Mouse (Mus musculus) thymus, postnatal 25 days (tissue): ENCODE results near the gene Glis2.
"Not testable (repeated sequence)": the region's sequence is repeated elsewhere in the genome, so short reads cannot be mapped to it uniquely, and the experiment has no call there.

ENCODE experiments used
- DNase-seq: peaks from one replicate; pipeline ENCODE4 v3.0.0; 2022

Gene Glis2

GRCm38 (mm10) chr16:4593971-4594813 is at the start of gene Glis2:
Glis2 (plus strand) TSS chr16:4594713.
- peak; percentile 48 for DNase-seq

- DNase-seq: no peak
Measured at GRCm38 (mm10) chr16:4544845-4545244, 49.7 kb upstream of the Glis2 start.

DNA sequence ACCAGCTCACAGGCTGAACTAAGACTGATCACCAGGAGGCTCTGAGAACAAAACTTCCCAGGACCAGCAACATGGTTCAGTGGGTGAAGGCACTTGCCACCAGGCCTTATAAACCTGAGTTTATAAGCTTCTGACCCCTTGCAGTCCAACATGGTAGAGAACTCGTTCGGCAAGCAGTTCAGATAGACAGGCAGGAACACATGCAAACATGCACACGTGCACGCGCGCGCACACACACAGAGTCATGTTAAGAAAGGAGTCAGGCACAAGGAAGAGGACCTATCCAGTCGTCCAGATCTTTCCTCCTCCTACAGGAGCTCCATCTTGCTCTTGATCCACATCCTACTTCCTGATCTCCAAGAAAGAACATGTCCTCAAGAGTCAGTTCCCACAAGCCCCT is 47.7 kb upstream of the Glis2 start:
- DNase-seq: no peak

DNA sequence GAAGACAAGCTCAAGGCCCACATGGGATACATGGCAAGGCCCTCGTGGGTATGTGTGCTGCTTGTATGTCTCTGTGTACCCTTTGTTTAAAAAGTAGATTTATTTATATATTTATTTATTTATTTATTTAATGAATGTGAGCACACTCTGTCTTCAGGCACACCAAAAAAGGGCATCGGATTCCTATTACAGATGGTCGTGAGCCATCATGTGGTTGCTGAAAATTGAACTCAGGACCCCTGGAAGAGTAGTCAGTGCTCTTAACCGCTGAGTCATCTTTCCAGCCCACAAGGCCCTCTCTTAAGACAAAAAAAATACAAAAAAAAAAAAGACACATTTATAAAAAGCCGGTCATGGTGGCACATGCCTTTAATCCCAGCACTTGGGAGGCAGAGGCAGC is 46.9 kb upstream of the Glis2 start:
- DNase-seq: no peak

DNA sequence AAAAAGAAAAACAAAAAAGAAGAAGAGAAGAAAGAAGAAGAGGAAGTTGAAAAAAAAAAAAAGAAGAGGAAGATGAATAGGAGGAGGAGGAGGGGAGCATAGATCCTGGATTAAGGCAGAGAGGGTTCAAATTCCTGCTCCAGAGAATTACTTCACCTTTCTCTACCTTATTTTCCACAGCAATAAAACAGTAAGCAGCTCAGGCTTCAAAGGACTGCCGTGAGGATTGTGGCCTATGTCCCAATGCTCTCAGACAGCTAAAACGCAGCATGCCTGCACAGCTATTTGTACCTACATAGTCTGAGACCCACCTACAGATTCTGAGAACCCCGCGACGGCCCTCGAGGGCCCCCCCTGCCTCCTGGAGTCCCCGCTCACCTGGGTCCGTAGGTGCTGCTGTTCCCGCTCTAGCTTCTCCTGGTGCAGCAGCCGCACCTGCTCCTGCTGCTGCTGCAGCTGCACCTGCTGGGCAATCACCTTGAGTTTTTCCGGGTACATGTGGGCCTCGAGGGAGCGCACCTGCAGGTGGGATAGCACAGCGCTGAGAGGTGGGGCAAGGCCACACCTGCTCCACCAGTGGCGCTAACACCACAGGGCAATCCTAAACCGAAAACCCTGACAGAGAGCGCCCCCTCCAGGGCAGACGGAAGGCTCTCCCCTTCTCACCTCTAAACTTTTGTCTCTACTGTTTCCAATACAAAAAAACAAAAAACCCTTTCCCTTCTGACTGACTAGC is 45.4 kb upstream of the Glis2 start:
- DNase-seq: no peak

GRCm38 (mm10) chr16:4551056-4551455 is 43.5 kb upstream of the Glis2 start:
- peak; percentile 43 for DNase-seq

DNA sequence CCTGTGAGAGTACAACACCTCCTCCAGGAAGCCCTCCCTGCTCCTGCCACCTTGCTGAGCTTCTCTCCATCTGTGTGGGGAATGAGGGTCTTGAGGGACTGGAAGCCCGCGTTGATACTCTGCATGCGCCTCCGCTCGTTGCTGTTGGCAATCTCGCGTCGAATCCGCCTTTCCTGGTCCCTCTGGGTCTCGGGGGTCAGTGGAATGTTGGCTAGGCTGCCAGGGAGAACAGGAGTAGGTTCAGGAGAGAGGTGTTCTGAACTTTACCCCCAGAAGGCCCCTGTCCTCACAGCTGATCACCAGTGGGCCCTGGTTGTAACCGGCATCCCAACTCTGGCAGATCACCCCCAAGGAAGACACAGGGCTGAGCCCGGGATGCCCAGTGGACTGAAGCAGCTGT is 42.6 kb upstream of the Glis2 start:
- no peak for DNase-seq

DNA sequence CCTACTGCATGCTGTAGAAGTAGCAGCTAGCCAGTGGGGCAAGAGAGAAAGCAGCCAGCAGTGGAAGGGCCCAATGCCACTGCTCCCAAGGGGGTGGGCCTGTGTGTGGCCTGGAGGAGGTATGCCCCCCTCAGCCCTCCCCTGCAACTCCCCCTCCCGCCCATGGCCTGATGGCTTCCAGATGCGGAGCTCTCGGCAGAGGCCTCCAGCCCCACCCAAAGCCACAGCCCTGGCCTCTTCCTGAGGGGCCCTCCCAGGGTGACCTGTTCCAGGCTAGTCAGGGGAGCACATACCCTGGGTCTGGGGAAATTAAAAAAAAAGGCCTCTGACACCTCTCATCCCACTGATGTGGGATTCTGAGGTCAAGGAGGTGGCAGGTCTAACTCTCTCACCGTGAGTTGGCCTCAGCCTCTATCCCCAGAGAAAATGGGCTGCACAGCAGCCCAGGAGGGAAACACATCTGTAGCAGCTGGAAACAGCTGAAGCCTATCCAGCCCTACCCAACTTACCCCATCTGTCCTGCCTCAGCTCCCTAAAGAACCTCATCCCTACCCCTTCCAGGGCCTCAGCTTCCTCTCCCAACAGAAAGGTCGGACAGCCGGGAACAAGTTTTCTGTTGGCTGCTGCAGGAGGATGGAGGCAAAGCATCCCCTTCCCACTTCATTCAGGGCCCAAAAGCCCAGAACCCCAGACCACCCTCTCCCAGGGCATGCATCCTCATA is 41.5 kb upstream of the Glis2 start:
- no peak for DNase-seq

DNA sequence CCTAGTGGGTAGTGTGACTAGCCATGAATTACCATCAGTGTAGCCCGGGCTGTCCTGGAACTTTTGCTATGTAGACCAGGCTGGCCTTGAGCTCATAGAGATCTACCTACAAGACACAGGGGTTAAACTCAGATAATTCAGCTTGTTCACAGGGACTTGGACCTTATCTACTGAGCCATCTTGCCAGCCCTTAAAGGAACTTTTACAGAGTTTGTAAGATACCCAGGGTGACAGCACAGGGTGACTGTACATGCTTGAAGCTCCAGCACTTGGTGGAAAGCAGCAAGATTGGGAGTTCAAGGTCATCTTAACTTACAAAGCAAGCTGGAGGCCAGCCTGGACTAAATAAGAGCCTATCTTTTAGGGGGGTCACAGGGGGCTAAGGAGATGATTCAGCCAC is 39.0 kb upstream of the Glis2 start:
- DNase-seq: no peak

GRCm38 (mm10) chr16:4557085-4557484 is 37.4 kb upstream of the Glis2 start:
- DNase-seq: no peak

DNA sequence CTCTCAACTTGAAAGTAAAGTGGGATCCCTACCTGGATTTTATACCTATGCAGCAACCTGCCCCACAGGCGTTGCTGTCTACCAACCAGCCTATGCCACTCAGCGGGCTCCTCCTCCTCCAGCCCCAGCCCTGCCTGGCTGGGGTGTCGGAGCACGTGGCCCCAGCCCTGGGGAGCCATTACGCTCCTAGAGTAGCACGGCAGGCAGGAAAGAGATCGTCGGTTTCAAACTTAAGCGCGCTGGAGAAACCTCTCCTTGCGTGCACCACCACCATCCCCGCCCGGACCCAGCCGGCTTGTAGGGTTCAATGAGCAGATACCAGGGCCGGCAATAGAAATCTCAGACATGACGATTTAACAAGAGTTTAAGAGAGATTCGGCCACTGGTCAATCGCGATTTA is 36.6 kb upstream of the Glis2 start:
- peak; percentile 73 for DNase-seq

- DNase-seq: peak; percentile 91
Measured at GRCm38 (mm10) chr16:4558384-4558979, 36.0 kb upstream of the Glis2 start.

DNA sequence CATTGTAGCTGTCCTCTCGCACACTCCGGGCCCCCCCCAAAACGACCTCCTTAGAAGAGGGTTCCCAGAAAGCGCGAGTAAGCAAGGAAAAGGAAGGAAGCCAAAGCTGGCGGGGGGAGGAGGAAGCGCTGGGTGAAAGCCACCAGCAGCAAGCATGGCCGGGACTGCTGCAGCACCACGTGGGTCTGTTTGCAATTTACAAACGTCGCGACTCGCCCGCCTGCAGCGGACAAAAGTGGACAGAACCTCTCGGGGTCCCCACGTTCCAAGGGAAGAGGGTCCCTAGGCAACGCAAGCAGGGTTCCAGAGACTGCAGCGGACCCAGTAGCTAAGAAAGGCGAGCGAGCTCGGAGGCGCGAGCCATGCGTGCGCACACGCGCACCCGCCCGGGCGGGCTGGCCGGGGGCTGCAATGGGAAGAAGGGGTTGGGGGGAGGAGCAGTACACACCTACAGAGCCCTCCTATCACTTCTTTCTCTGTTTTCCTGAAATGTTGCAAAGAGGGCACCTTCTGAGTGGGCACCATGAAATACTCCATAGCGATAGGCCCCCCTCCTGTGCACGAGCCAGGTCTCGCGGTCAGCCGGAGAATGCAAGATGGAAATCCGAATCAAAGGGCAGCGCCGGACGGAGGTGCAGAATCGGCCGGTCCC is 35.4 kb upstream of the Glis2 start:
- peak; percentile 70 for DNase-seq

DNA sequence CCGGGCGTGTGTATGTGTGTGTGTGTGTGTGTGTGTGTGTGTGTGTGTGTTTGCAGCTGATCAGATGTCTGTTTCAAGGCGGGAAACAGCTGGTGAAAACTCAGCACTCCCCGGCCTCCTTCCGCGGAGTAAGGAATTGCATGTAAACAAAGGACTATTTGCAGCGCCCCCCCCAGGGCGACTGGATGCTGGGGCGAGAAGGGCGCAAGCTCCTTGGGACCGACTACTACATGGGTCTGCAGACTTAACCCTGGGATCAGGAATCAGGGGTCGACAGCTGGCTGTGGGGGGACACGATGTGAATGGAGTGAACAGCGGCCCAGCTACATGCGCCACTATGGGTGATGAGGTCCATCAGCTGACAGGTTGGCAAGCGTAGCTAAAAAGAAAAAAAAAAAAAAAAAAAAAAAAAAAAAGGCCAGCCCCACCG is 34.8 kb upstream of the Glis2 start, which contains the start of gene Tfap4:
Gene Tfap4 (minus strand): TSS at position 140 of the 430 bp plus-strand sequence.
- peak; percentile 86 for DNase-seq

DNA sequence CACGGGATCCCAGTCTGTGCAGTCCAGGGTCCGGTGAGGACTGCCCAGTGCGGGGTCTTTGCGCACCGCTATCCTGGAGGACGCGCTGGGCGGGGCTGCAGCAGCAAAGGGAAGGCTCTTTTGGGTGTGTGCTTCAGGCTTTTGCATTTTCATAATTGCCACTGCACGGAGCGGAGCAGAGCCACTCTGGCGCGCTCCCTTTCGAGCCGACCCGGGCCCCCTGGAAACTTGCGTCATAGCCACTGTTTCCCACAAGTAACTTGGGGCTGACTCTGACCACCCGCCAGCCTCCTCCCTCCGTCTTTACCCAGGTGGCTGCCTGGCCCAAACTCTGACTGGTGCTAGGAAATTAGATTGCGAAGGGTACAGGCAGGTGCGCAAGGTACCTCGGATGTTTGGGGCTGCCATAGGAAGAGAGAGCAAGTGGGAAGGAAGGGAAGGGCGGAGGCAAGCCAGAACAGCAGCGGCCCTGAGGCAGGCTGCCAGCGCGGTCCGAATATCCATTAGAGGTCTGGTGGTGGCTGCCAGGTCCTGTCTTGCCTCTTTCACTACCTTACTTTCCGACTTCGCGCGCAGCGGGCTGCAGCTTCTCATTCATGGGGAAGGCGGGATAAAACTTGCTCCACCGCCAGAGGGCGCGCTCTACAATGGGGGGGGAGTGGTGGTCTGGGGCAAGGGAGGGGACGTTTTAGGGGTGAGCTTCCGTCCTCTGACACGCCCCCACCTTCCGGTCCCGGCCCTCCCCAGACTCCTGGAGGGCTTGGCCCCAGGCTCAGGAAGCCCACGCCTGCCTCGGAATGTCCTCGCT is 34.2 kb upstream of the Glis2 start:
- DNase-seq: peak; percentile 77

DNA sequence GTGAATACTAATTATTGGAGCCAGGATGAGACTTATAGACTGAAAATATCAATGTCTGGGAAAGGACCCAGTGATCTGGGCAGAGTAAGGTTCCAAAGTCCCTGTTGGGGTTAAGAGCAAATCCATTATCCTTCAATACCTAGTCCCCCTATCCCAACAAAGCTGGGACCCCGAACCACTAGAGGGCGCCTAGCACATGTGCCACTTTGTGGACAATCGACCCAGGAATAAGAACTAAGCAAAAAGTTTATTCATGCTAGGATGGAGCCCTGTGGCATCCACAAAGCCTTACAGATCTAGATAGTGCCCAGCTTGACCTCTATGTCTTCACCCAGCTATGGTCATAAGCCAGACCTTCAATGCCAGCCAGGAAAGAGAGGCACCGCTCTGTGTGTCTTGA is 26.6 kb upstream of the Glis2 start:
- DNase-seq: peak; percentile 80

GRCm38 (mm10) chr16:4570737-4571136 is 23.8 kb upstream of the Glis2 start:
- DNase-seq: no peak

DNA sequence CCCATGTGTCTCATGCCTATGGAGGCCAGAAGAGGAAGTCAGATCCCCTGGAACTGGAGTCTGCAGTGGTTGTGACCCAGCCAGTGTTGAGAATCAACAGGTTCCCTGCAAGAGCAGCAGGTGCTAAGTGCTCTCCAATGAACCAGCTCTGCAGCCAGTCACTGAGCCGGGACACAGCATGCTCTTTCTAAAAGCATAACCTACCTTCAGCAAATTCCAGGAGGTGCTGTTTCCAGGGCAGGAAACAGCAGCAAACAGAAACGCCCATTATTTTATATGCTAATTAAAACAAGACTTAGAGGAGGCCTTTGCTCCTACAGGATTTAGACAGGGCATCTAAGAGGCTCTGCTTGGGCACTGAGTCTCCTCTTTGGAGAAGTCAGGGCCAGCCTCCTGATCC is 18.5 kb upstream of the Glis2 start:
- no peak for DNase-seq

DNA sequence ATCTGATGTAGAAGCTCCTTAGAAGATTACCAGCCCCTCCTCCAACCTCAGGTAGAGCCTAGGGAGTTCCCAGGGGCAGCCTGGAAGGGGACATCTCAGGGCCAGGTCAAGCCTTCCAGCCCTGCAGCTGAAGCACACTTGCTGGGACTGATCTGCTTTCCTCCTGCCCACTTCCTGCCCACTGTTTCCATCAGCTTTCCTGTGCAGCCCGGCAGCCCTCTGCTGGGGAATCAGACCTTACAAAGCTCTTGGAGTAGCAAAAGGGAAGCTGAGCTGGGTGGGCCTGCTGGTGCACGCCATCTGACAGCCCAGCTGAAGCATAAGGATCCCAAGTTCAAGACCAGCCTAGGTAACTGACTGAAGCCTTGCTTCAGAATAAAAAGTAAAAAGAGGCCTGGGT is 17.6 kb upstream of the Glis2 start:
- DNase-seq: peak; percentile 31

GRCm38 (mm10) chr16:4578630-4579029 is 15.9 kb upstream of the Glis2 start:
- DNase-seq: no peak

- not testable (repeated sequence) for DNase-seq
Measured at GRCm38 (mm10) chr16:4581179-4581578, 13.3 kb upstream of the Glis2 start.

DNA sequence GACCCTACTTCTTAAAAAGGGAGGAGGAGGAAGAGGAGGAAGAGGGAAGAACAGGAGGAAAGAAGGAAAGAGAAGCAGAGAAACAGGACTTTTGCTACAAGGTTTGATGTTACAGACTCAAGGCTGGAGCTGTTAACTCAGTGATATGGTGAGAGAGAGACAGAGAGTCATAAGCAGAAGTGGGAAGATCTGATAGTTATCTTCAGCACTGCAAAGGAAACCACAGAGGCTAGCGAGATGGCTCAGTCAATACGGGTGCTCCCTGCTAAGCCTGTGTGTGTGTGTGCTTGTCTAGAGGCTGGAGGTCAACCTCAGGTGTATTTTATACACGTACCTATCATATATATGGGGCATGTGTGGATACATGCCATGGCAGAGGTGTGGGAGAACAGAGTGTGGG is 10.7 kb upstream of the Glis2 start:
- DNase-seq: no peak
